Comparison of ENCODE assay signal across 11 mouse cellular contexts in genomic region chr16:7081074-7081568, GRCm38 (mm10).
DNase-seq lines count a peak whose midpoint lies in the region; ATAC-seq and TF ChIP-seq lines count a peak whose summit lies in the region.
"Had no signal": no experiment of that assay in that cellular context is flagged by ENCODE, and none has a peak within 500 bp of the region (broad histone marks: within the 10 kb centered on the region; RNA-seq: fewer than 3 reads in every experiment).

No protein-coding gene starts in this region.

- no peak for DNase-seq in forebrain, embryonic 10.5 days (ENCODE audit: extremely low spot score, low spot score)
- peak; percentile 10 for DNase-seq in lung, postnatal 14 days
- no peak for DNase-seq in lung, postnatal 36 days
- DNase-seq in cerebellum, postnatal 25 days = peak; percentile 73 to 77
- DNase-seq in midbrain, postnatal 0 days (ENCODE audit: low spot score) = peak; percentile 48
- no peak for DNase-seq in left cerebral cortex, postnatal 36 days (ENCODE audit: low spot score in 2 of 2)
- DNase-seq in left cerebral cortex, adult 11 months (ENCODE audit: low spot score) = no peak
- DNase-seq: adrenal gland, adult 2 months had no signal

- no peaks in the 10 kb centered on the region for H3K36me3 ChIP-seq in forebrain, embryonic 15.5 days
- H3K36me3 ChIP-seq in forebrain, embryonic 10.5 days (replicated peaks) = no peaks in the 10 kb centered on the region
- H3K36me3 ChIP-seq in midbrain, postnatal 0 days (ENCODE audit: insufficient read depth, low read length) = no peaks in the 10 kb centered on the region
- H3K36me3 ChIP-seq: kidney, embryonic 15.5 days; stomach, embryonic 15.5 days had no signal

- peaks cover 12% of the 10 kb centered on the region for H3K4me1 ChIP-seq in forebrain, embryonic 15.5 days
- no peaks in the 10 kb centered on the region for H3K4me1 ChIP-seq in forebrain, embryonic 10.5 days
- no peaks in the 10 kb centered on the region for H3K4me1 ChIP-seq in midbrain, postnatal 0 days (ENCODE audit: insufficient read depth, low read length)
- H3K4me1 ChIP-seq: stomach, embryonic 15.5 days had no signal

- peak overlapping the region; percentile 28 for H3K27ac ChIP-seq in forebrain, embryonic 15.5 days (replicated peaks)
- no peak overlapping the region for H3K27ac ChIP-seq in forebrain, embryonic 10.5 days
- no peak overlapping the region for H3K27ac ChIP-seq in midbrain, postnatal 0 days (ENCODE audit: low read depth, low read length)
- H3K27ac ChIP-seq: stomach, embryonic 15.5 days had no signal

- H3K4me2 ChIP-seq in forebrain, embryonic 15.5 days (replicated peaks) = no peak overlapping the region
- no peak overlapping the region for H3K4me2 ChIP-seq in midbrain, postnatal 0 days (ENCODE audit: low read depth, low read length, poor library complexity, severe bottlenecking)
- H3K4me2 ChIP-seq: kidney, embryonic 15.5 days; stomach, embryonic 15.5 days had no signal

- no peaks in the 10 kb centered on the region for H3K9me3 ChIP-seq in forebrain, embryonic 15.5 days
- H3K9me3 ChIP-seq in forebrain, embryonic 10.5 days = no peaks in the 10 kb centered on the region
- H3K9me3 ChIP-seq in midbrain, postnatal 0 days (ENCODE audit: low read length) = no peaks in the 10 kb centered on the region
- H3K9me3 ChIP-seq: kidney, embryonic 15.5 days; stomach, embryonic 15.5 days had no signal

- H3K9ac ChIP-seq in forebrain, embryonic 15.5 days (replicated peaks) = no peak overlapping the region
- H3K9ac ChIP-seq in midbrain, postnatal 0 days (replicated peaks; ENCODE audit: low read length, poor library complexity, severe bottlenecking) = no peak overlapping the region
- H3K9ac ChIP-seq: kidney, embryonic 15.5 days; stomach, embryonic 15.5 days had no signal

- no peaks in the 10 kb centered on the region for H3K27me3 ChIP-seq in forebrain, embryonic 15.5 days
- no peaks in the 10 kb centered on the region for H3K27me3 ChIP-seq in forebrain, embryonic 10.5 days (ENCODE audit: poor library complexity, severe bottlenecking)
- no peaks in the 10 kb centered on the region for H3K27me3 ChIP-seq in midbrain, postnatal 0 days (ENCODE audit: insufficient read depth, low read length)
- H3K27me3 ChIP-seq: kidney, embryonic 15.5 days; stomach, embryonic 15.5 days had no signal

- no peak overlapping the region for H3K4me3 ChIP-seq in forebrain, embryonic 15.5 days
- no peak overlapping the region for H3K4me3 ChIP-seq in forebrain, embryonic 10.5 days
- no peak overlapping the region for H3K4me3 ChIP-seq in midbrain, postnatal 0 days (ENCODE audit: low read depth, low read length)
- H3K4me3 ChIP-seq: kidney, embryonic 15.5 days; stomach, embryonic 15.5 days had no signal

- TF ChIP-seq CTCF in midbrain, postnatal 0 days (IDR thresholded peaks at IDR 0.05) = no peak

- WGBS in forebrain, embryonic 15.5 days = 44% methylated on average over 3 of the region's 3 CpGs
- WGBS in forebrain, embryonic 10.5 days = 85% methylated on average over 3 of the region's 3 CpGs
- 73% methylated on average over 3 of the region's 3 CpGs for WGBS in midbrain, postnatal 0 days

- intact Hi-C loops in left cerebral cortex, postnatal 36 days (cut with DNase I) = no loop called here

- ATAC-seq in forebrain, embryonic 15.5 days (replicated peaks) = peak; percentile 92
- ATAC-seq in midbrain, postnatal 0 days (ENCODE audit: low FRiP score) = no peak

Comparison
In these comparisons a context has a peak if more than half of its experiments do, and no peak if none do; other contexts are left out.
1. DNase-seq: peak in lung, postnatal 14 days (single experiment), cerebellum, postnatal 25 days (2 of 2) and midbrain, postnatal 0 days (single experiment); none in forebrain, embryonic 10.5 days (single experiment), lung, postnatal 36 days (single experiment), left cerebral cortex, postnatal 36 days (0 of 2) and left cerebral cortex, adult 11 months (single experiment).